Mouse (Mus musculus) hematopoietic stem cell, adult 5-6 weeks (primary cell): Measurements from ENCODE around the gene Sart3. TPM values are rescaled to one million over a fixed set of nuclear protein-coding genes. Genes with fewer than 3 reads are reported as not detected.

ENCODE experiments used
- ATAC-seq, 2 experiments: fragments of 125-278 bp in 1 of 2; replicated peaks in 1 of 2; 2 replicates each; pipeline ENCODE4 v1.8.0; 2016 to 2017; ENCODE audit warnings: inconsistent platforms in 2 of 2, mild to moderate bottlenecking in 2 of 2, moderate number of reproducible peaks in 2 of 2, low read depth in 1 of 2, moderate TSS enrichment in 1 of 2; ENCODE audit not compliant: low FRiP score in 2 of 2, poor library complexity in 2 of 2, severe bottlenecking in 2 of 2, insufficient read depth in 1 of 2, low TSS enrichment in 1 of 2
- total RNA-seq: library from RNA; stranded (forward); fragments of 172-1452, 232-1000 nt; gene quantifications from 2 replicates; pipeline ENCODE4 v1.2.3, GENCODE M21; 2017

Gene Sart3
- total RNA-seq, 1 experiment from 2014 or later = 42.6 TPM

DNA sequence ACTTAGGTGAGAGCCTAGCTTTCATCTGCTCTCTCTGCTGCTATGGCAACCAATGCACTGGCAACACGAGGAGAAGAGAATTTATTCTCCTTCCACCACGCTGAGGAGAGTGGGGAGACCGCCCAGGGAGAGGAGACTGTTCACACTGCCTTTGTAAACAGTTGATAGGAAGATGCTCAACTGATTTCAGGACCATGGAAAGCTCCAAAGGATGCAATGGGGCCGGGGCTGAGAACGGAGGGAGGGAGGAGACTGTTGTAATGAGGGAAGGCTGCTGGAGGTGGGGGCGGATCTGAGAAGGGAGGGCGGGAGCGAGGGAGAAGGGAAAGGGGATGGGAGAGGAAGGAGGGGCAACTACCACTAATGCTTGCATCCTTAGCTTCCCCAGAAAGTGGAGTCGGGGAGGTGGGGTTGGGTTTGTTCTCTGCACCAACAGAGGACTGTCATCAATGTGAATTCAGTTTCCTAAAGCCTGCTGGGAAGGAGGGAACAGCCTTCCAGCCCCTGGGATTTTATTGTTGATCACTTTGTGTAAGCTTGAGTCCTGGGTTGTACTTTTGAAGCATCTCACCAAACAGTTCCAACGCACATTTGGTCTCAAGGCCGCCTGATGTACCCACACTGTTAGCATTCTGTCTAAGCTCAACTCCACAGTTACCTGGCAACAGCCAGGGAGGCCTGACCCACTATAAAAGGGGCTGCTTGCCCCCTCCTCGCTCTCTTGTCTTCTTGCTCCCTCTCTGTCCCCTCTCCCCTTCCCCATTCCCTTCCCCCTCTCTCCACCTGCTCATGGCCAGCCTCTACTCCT lies 55.5 kb downstream of the Sart3 start:
- ATAC-seq = no peak; a peak in 1 of 4 replicates

DNA sequence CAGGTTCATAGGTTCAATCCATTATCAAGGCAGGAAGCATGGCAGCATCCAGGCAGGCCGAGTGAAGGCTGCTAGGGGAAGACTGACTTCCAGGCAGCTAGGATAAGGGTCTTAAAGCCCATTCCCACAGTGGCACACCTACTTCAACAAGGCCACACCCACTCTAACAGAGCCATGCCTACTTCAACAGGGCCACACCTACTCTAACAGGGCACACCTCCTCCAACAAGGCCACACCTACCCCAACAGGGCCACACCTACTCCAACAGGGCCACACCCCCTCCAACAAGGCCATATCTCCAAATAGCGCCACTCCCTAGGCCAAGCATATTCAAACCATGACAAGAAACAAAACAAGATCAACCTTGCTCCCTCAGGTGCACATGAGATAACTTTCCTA lies 59.4 kb downstream of the Sart3 start:
- ATAC-seq = no peak

DNA sequence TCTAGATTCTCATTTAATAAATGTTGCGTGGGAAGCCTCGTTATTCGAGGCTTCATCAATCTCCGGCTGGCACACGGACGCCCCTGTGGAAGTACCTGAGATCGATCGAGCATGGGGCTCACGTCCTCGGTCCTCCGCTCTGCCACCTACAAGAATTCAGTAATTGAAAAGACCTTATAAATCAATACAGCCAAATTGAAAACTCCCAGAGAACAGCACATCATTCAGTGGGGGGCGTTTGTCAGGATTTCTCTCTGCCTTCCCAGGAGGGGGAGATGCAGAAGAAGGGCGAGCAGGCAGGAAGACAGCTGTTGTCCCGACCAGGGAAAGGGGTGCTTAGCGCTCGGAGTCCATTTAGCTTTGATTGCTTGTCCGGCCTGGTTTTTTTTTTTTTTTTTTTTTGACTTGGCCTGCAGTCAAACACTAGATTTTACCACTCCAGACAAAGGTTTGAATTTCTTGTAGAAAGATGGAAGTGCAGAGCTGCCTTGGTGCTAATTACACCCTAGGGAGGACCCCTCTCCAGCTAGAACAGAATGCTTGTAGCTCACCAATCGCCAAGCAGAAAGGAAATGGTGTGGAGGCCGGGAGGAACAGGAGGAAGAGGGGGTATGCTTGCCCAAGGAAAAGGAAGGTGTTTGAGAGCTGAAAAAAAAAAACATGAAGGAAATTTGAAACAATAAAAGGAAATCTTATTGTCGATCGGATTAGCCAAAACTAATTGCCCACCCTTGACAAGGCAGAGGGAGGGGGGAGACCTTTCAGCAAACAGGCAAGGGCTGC lies 68.3 kb downstream of the Sart3 start:
- no peak for ATAC-seq

GRCm38 (mm10) chr5:113700388-113701023 lies 71.8 kb downstream of the Sart3 start:
- no peak for ATAC-seq

GRCm38 (mm10) chr5:113694415-113694814 lies 77.9 kb downstream of the Sart3 start:
- no peak for ATAC-seq

GRCm38 (mm10) chr5:113694000-113694399 lies 78.3 kb downstream of the Sart3 start:
- ATAC-seq = no peak

GRCm38 (mm10) chr5:113693196-113693755 lies 79.0 kb downstream of the Sart3 start:
- ATAC-seq = no peak

Other genes with a start within 250 kb of the Sart3 start
- gene Cmklr1, start 122.1 kb downstream of the Sart3 start, total RNA-seq = not detected in 2 replicates
- gene 1700069L16Rik, start 47.7 kb downstream of the Sart3 start, total RNA-seq = not detected in 2 replicates
- gene Ficd, start 36.7 kb downstream of the Sart3 start, total RNA-seq = 2.1 and 2.7 TPM in 2 replicates
- 71.7 and 73.6 TPM in 2 replicates for gene Iscu, start 238 bp upstream of the Sart3 start, total RNA-seq
- 1.1 and 1.8 TPM in 2 replicates for gene Tmem119, start 28.0 kb upstream of the Sart3 start, total RNA-seq
- 83.9 and 95.7 TPM in 2 replicates for gene Selplg, start 60.1 kb upstream of the Sart3 start, total RNA-seq
- 85.8 and 110 TPM in 2 replicates for gene Coro1c, start 136.2 kb upstream of the Sart3 start, total RNA-seq
- gene Ssh1, start 221.4 kb upstream of the Sart3 start, total RNA-seq = 4.4 and 12.4 TPM in 2 replicates
- not detected in 2 replicates for gene Dao, start 231.2 kb upstream of the Sart3 start, total RNA-seq